Comparison of ENCODE assay signal across 14 mouse cellular contexts in genomic region chr14:25508111-25508756, GRCm38 (mm10). TPM values are rescaled to one million over a fixed set of nuclear protein-coding genes. Genes with fewer than 3 reads are reported as not detected.
DNase-seq lines count a peak whose midpoint lies in the region; ATAC-seq lines count a peak whose summit lies in the region.
"Had no signal": no experiment of that assay in that cellular context is flagged by ENCODE, and none has a peak within 500 bp of the region (broad histone marks: within the 10 kb centered on the region; RNA-seq: fewer than 3 reads in every experiment).

No protein-coding gene starts in this region.

- peak; percentile 92 to 93 for DNase-seq in adrenal gland, adult (ENCODE audit: inconsistent age in 2 of 2, low spot score in 1 of 2)
- no peak for DNase-seq in adrenal gland, postnatal 4 days (ENCODE audit: low spot score in 2 of 2)
- no peak for DNase-seq in heart, adult 9 months (ENCODE audit: low spot score in 2 of 2)
- DNase-seq in neural tube, embryonic 10.5 days (ENCODE audit: extremely low spot score, low spot score), result no peak
- DNase-seq in thymus, adult 18-20 months, result no peak
- no peak for DNase-seq in lung, postnatal 36 days
- DNase-seq: cerebellum, postnatal 10 days; lung, adult 2 months; spleen, adult 18-20 months had no signal

- H3K4me3 ChIP-seq in heart, embryonic 13.5 days, result no peak overlapping the region
- H3K4me3 ChIP-seq in neural tube, embryonic 13.5 days, result no peak overlapping the region
- H3K4me3 ChIP-seq: forebrain, embryonic 12.5 days; megakaryocyte, embryonic 14.5 days; myocyte had no signal

- H3K36me3 ChIP-seq in heart, embryonic 13.5 days, result peaks cover 49% of the 10 kb centered on the region
- H3K36me3 ChIP-seq in neural tube, embryonic 13.5 days, result peaks cover 61% of the 10 kb centered on the region

- peak overlapping the region; percentile 60 for H3K9ac ChIP-seq in heart, embryonic 13.5 days
- H3K9ac ChIP-seq in neural tube, embryonic 13.5 days, result no peak overlapping the region
- H3K9ac ChIP-seq: forebrain, embryonic 12.5 days had no signal

- H3K9me3 ChIP-seq in heart, embryonic 13.5 days, result no peaks in the 10 kb centered on the region
- no peaks in the 10 kb centered on the region for H3K9me3 ChIP-seq in neural tube, embryonic 13.5 days
- H3K9me3 ChIP-seq: forebrain, embryonic 12.5 days; megakaryocyte, embryonic 14.5 days had no signal

- no peaks in the 10 kb centered on the region for H3K27me3 ChIP-seq in heart, embryonic 13.5 days (replicated peaks)
- H3K27me3 ChIP-seq in neural tube, embryonic 13.5 days, result no peaks in the 10 kb centered on the region
- H3K27me3 ChIP-seq: forebrain, embryonic 12.5 days; megakaryocyte, embryonic 14.5 days had no signal

- 60% methylated on average over 13 of the region's 13 CpGs for WGBS in heart, embryonic 13.5 days
- WGBS in neural tube, embryonic 13.5 days, result 75% methylated on average over 13 of the region's 13 CpGs

- H3K27ac ChIP-seq in heart, embryonic 13.5 days (replicated peaks), result peak overlapping the region; percentile 92
- H3K27ac ChIP-seq in neural tube, embryonic 13.5 days (replicated peaks), result 0 out of 2 replicates have a peak overlapping the region, but pooled peaks have one; percentile 9

- H3K4me2 ChIP-seq in heart, embryonic 13.5 days, result peak overlapping the region; percentile 8
- no peak overlapping the region for H3K4me2 ChIP-seq in neural tube, embryonic 13.5 days
- H3K4me2 ChIP-seq: forebrain, embryonic 12.5 days had no signal

- H3K4me1 ChIP-seq in heart, embryonic 13.5 days, result peaks cover 97% of the 10 kb centered on the region
- peaks cover 60% of the 10 kb centered on the region for H3K4me1 ChIP-seq in neural tube, embryonic 13.5 days (replicated peaks)

- no peak for ATAC-seq in heart, embryonic 13.5 days (ENCODE audit: extremely low read depth, insufficient number of reproducible peaks, low FRiP score, low TSS enrichment)
- no peak for ATAC-seq in neural tube, embryonic 13.5 days (ENCODE audit: low read depth)

RNA-seq across cellular contexts. Expression of gene Zmiz1, which starts 49.2 kb away (rescaled TPM):
- total RNA-seq in adrenal gland, postnatal 4 days (2021), result 100 to 1,000 TPM; 105 to 122 TPM
- polyA plus RNA-seq in heart, embryonic 13.5 days (2015; fragmentation: Nextera tagmentation; extraction: Ambion mirVana), result 25.1 and 25.7 TPM in 2 replicates
- polyA plus RNA-seq in neural tube, embryonic 13.5 days (2015; fragmentation: Nextera tagmentation; extraction: Ambion mirVana), result 57.2 and 66.2 TPM in 2 replicates

Comparison
In these comparisons a context has a peak if more than half of its experiments do, and no peak if none do; other contexts are left out.
1. DNase-seq: peak in adrenal gland, adult (2 of 2); none in adrenal gland, postnatal 4 days (0 of 2), heart, adult 9 months (0 of 2), neural tube, embryonic 10.5 days (single experiment), thymus, adult 18-20 months (0 of 2) and lung, postnatal 36 days (single experiment).